Mouse (Mus musculus): Measurements from ENCODE around the gene Btbd9. TPM values are rescaled to one million over a fixed set of nuclear protein-coding genes. Genes with fewer than 3 reads are reported as not detected.

Btbd9 gene
- polyA plus RNA-seq, 1 experiment from 2014 or later, result 57.3 TPM

DNA sequence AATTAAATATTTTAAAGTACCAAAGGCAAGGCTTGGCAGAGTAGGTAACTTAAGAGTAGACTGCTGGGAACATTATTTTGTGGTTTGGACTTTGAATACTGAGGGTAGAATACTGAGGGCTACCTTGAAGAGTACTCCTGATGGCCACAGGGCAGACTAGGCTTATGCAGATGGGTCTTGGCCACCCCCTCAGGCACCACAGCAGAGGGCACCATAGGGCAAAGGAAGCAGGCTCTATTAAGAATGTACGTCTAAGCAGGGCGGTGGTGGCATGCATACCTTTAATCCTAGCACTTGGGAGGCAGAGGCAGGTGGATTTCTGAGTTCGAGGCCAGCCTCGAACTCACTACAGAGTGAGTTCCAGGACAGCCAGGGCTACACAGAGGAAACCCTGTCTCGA is 237.0 kb downstream of the Btbd9 start:
- no peak for ATAC-seq (ENCODE audit: borderline replicate concordance, extremely low read depth, low FRiP score, low TSS enrichment)
- no peak overlapping the region for H3K4me2 ChIP-seq
- no peak overlapping the region for H3K9ac ChIP-seq
- 83% methylated on average over 5 of the region's 5 CpGs for WGBS
- no peaks in the 10 kb centered on the region for H3K36me3 ChIP-seq
- no peaks in the 10 kb centered on the region for H3K9me3 ChIP-seq
- no peak overlapping the region for H3K27ac ChIP-seq
- no peaks in the 10 kb centered on the region for H3K27me3 ChIP-seq
- 0 out of 2 replicates have a peak, but pooled peaks cover 7% of the 10 kb centered on the region for H3K4me1 ChIP-seq
- no peak overlapping the region for H3K4me3 ChIP-seq

DNA sequence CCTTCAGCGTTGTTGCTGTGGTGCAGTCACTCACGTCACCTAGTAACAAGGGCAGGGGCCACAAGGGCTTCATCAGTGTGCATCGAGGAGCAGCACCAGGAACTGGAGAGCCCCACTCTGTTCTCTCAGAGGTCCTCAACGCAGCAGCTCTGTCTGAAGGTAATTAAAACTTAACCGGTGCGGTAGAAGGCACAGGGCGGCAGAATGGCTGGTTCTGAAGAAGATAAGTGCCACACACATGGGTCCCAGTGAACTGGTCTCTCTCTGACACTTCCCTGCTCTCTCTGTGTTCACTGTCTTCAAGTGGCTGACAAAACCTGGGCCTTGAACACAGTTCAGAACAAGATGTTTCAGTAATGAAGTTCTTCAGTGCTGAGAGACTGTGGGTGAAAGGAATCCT is 239.5 kb downstream of the Btbd9 start:
- no peak for ATAC-seq (ENCODE audit: borderline replicate concordance, extremely low read depth, low FRiP score, low TSS enrichment)
- WGBS, result 54% methylated on average over 7 of the region's 7 CpGs
- Histone ChIP-seq H3K4me2 (no peak overlapping the region), H3K9ac (no peak overlapping the region), H3K36me3 (no peaks in the 10 kb centered on the region), H3K4me1 (0 out of 2 replicates have a peak, but pooled peaks cover 7% of the 10 kb centered on the region), H3K9me3 (no peaks in the 10 kb centered on the region), H3K4me3 (no peak overlapping the region), H3K27ac (no peak overlapping the region), H3K27me3 (no peaks in the 10 kb centered on the region)

DNA sequence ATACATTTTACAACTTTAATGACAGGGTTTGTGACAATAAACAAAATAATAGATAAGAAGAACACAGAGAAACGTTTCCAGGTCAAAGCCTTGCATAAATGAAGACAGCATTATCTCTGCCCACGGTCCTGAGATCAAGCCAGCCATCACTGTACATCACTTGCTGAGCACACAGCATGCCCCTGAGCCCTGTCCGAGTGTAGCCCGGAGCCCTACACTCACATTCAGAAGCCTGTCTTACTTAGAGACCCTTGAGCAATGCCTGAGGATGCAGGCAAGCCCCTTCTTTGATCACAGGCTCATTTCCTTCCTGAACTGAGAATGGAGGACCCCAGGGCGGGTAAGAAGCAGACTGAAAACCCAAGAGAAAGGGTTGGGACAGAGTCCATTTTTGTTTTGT is 240.0 kb downstream of the Btbd9 start:
- 48% methylated on average over 5 of the region's 5 CpGs for WGBS
- H3K27me3 ChIP-seq, result no peaks in the 10 kb centered on the region
- H3K9ac ChIP-seq, result no peak overlapping the region
- no peak overlapping the region for H3K27ac ChIP-seq
- no peak for ATAC-seq (ENCODE audit: borderline replicate concordance, extremely low read depth, low FRiP score, low TSS enrichment)
- no peak overlapping the region for H3K4me2 ChIP-seq
- H3K36me3 ChIP-seq, result no peaks in the 10 kb centered on the region
- no peaks in the 10 kb centered on the region for H3K9me3 ChIP-seq
- H3K4me3 ChIP-seq, result no peak overlapping the region
- H3K4me1 ChIP-seq, result 0 out of 2 replicates have a peak, but pooled peaks cover 7% of the 10 kb centered on the region

DNA sequence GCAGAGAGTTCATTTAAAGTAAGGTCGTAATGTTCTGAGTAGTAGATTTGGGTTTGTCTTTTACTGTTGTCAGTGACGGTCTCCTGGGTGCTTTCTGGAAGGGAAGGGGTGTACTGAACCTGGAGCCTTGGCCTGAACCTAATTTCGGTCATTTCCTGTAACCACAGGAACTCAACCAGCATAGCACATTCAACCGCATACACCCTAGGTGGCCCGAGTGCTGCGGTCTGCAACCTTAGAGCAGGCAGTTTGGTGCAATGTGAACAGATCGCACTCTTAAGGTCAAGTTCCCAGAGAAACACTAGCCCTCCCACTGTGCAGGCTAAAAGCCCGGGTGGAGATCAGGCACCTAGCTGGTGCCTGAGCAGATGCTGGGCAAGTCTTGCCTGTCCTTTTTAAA is 240.5 kb downstream of the Btbd9 start:
- H3K27me3 ChIP-seq, result no peaks in the 10 kb centered on the region
- 46% methylated on average over 8 of the region's 8 CpGs for whole genome bisulfite sequencing

DNA sequence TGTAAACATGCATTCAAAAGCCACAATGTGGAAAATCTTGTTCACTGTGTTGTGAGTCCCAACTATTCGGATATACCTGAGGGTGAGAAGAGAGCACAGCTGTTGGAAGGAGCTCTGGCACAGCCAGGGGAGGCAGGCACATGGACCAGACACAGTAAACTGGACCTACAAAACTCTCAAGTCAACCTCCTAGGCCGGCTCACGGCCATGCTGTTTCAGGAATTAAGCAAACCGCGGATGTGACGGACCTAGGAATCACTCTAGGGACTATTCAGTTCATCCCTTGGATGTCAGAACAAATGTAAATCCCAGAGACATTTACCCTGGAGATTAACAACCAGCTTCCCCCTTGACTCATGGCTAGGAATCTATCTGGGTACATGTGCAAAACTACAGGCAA is 242.0 kb downstream of the Btbd9 start:
- no peak overlapping the region for H3K4me2 ChIP-seq
- H3K27me3 ChIP-seq, result no peaks in the 10 kb centered on the region
- no peak overlapping the region for H3K9ac ChIP-seq
- 89% methylated on average over 6 of the region's 6 CpGs for WGBS
- H3K27ac ChIP-seq, result no peak overlapping the region
- H3K9me3 ChIP-seq, result no peaks in the 10 kb centered on the region
- H3K4me1 ChIP-seq, result 0 out of 2 replicates have a peak, but pooled peaks cover 7% of the 10 kb centered on the region
- no peak overlapping the region for H3K4me3 ChIP-seq
- ATAC-seq (ENCODE audit: borderline replicate concordance, extremely low read depth, low FRiP score, low TSS enrichment), result no peak
- H3K36me3 ChIP-seq, result no peaks in the 10 kb centered on the region

More for the DNA sequence above, 240.5 kb downstream of the Btbd9 start:
- Histone ChIP-seq H3K9ac (no peak overlapping the region), H3K36me3 (no peaks in the 10 kb centered on the region), H3K27ac (no peak overlapping the region), H3K9me3 (no peaks in the 10 kb centered on the region), H3K4me2 (no peak overlapping the region), H3K4me3 (no peak overlapping the region), H3K4me1 (0 out of 2 replicates have a peak, but pooled peaks cover 7% of the 10 kb centered on the region)
- no peak for ATAC-seq (ENCODE audit: borderline replicate concordance, extremely low read depth, low FRiP score, low TSS enrichment)

DNA sequence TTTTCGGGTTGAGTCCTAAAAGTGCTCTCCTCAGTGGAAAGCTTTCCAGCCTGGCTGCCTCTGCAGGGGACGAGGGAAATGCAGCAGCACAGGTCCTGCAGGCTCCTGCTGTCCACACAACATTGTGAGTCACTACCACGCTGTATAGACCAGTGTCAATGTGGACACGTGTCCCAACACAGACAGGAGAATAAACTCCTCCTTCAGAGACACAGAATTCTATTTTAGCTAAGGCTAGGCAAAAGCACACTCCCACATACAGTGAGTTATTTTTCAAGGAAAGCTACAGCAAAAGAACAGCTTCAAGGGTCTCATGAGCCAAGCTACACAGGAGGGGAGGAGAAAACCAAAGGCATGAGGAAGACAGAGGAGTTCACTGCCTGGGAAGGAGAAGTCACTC is 243.2 kb downstream of the Btbd9 start:
- no peak overlapping the region for H3K9ac ChIP-seq
- H3K4me2 ChIP-seq, result no peak overlapping the region
- no peaks in the 10 kb centered on the region for H3K27me3 ChIP-seq
- no peaks in the 10 kb centered on the region for H3K9me3 ChIP-seq
- whole genome bisulfite sequencing, result 63% methylated on average over 4 of the region's 4 CpGs
- H3K4me3 ChIP-seq, result no peak overlapping the region
- no peak for ATAC-seq (ENCODE audit: borderline replicate concordance, extremely low read depth, low FRiP score, low TSS enrichment)
- H3K27ac ChIP-seq, result no peak overlapping the region
- 0 out of 2 replicates have a peak, but pooled peaks cover 7% of the 10 kb centered on the region for H3K4me1 ChIP-seq
- H3K36me3 ChIP-seq, result no peaks in the 10 kb centered on the region

DNA sequence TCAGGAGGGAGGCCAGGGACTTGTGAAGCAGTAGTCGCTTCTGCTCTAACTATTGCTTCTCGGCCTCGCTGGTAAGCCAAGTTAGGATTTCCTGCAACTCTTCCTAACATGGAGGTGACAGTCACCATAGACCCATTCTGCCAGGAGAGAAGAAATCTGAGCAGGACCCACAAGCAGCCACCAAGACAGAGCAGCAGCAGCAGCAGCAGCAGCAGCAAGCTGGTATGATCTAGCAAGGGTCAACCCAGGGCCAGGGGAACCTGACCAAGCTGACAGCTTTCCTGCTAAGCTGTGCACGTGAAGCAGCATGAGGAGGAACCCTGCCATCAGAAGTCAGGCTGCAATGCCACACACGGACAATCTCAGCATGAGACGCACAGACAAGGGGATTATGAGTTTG is 244.9 kb downstream of the Btbd9 start:
- no peaks in the 10 kb centered on the region for H3K36me3 ChIP-seq
- ATAC-seq (ENCODE audit: borderline replicate concordance, extremely low read depth, low FRiP score, low TSS enrichment), result no peak
- no peaks in the 10 kb centered on the region for H3K27me3 ChIP-seq
- H3K4me3 ChIP-seq, result no peak overlapping the region
- no peak overlapping the region for H3K9ac ChIP-seq
- H3K27ac ChIP-seq, result no peak overlapping the region
- 0 out of 2 replicates have a peak, but pooled peaks cover 7% of the 10 kb centered on the region for H3K4me1 ChIP-seq
- no peaks in the 10 kb centered on the region for H3K9me3 ChIP-seq
- H3K4me2 ChIP-seq, result no peak overlapping the region
- WGBS, result 73% methylated on average over 6 of the region's 6 CpGs

DNA sequence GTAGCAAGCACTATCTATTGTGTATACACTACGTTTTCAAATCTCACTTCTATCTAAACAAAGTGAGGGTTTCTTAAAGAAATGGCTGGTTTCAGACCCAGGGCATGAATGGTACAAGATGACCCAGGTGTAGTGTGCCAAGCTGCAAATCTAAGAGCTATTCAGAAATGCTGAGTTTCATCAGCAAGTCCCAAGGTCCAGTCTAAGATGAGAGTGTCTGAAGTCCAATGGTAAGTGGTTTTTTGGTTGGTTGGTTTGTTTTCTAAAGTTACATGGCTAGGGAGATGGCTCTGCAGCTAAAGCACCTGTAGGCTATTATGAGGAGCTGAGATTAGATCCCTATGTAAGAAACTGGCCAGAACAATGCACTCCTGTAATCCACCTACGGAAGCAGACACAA is 246.8 kb downstream of the Btbd9 start:
- H3K4me2 ChIP-seq, result no peak overlapping the region
- ATAC-seq (ENCODE audit: borderline replicate concordance, extremely low read depth, low FRiP score, low TSS enrichment), result no peak
- no peak overlapping the region for H3K9ac ChIP-seq
- no peaks in the 10 kb centered on the region for H3K36me3 ChIP-seq
- no peak overlapping the region for H3K27ac ChIP-seq
- H3K27me3 ChIP-seq, result no peaks in the 10 kb centered on the region
- H3K4me3 ChIP-seq, result no peak overlapping the region
- H3K4me1 ChIP-seq, result no peaks in the 10 kb centered on the region
- H3K9me3 ChIP-seq, result no peaks in the 10 kb centered on the region
- WGBS, result 58% methylated on average over 2 of the region's 2 CpGs

DNA sequence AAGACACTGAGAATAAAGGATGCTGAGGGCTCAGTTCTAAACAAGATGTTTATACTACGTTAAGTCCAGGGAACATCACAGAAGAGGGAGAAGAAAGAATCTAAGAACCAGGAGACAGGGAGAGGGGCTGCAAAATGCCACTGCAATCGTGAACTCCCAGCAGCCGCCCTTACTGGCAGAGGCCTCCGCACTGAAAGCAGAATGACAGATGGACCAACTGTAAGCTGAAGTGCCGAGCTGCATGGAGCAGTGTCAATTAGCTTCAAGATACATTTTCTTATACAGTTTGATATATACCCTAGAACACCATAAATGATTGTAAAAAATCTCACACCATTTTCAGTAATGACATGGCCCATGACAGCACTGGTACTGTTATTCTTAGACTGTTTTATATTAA is 247.4 kb downstream of the Btbd9 start:
- no peaks in the 10 kb centered on the region for H3K36me3 ChIP-seq
- no peak for ATAC-seq (ENCODE audit: borderline replicate concordance, extremely low read depth, low FRiP score, low TSS enrichment)

DNA sequence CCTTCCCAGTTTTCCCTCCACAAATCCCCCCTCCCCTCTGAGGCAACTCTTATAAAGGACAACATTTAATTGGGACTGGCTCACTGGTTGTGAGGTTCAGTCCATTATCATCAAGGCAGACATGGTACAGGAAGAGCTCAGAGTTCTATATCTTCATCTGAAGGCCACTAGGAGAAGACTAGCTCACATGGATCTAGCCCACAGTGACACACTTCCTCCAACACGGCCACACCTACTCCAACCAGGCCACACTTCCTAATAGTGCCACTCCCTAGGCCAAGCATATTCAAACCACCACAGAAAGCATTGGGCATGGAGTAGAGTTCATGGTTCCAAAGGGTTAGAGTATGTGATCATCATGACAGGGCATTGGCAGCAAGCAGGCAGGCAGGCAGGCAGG is 249.4 kb downstream of the Btbd9 start:
- WGBS, result 74% methylated on average over 1 of the region's 1 CpGs
- no peak overlapping the region for H3K9ac ChIP-seq
- H3K27me3 ChIP-seq, result no peaks in the 10 kb centered on the region
- no peak overlapping the region for H3K27ac ChIP-seq
- H3K4me1 ChIP-seq, result 0 out of 2 replicates have a peak, but pooled peaks cover 3% of the 10 kb centered on the region
- H3K9me3 ChIP-seq, result no peaks in the 10 kb centered on the region
- ATAC-seq (ENCODE audit: borderline replicate concordance, extremely low read depth, low FRiP score, low TSS enrichment), result no peak
- no peaks in the 10 kb centered on the region for H3K36me3 ChIP-seq
- H3K4me3 ChIP-seq, result no peak overlapping the region
- H3K4me2 ChIP-seq, result no peak overlapping the region

More for the DNA sequence above, 247.4 kb downstream of the Btbd9 start:
- Histone ChIP-seq H3K4me3 (no peak overlapping the region), H3K4me2 (no peak overlapping the region), H3K4me1 (0 out of 2 replicates have a peak, but pooled peaks cover 3% of the 10 kb centered on the region), H3K27ac (no peak overlapping the region), H3K9me3 (no peaks in the 10 kb centered on the region), H3K9ac (no peak overlapping the region), H3K27me3 (no peaks in the 10 kb centered on the region)
- 59% methylated on average over 5 of the region's 5 CpGs for WGBS

DNA sequence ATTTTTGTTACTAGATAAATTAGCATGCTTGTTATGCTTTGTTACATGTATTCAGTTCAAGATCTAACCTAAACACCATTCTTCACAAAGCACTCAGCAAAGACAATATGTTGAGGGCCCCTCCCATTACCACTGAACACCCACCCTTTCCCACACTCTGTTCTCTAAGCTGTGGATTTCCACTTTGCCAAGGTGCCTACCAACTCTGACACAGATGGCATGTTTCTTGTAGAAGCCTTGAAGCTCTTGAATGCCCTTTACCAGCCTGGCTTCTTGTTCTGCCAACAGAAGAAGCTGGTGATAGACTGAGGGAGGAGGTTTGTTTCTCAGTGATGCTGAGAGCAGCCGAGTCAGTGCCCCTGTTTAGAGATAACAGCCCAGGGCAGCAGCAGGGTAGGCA is 256.0 kb downstream of the Btbd9 start:
- H3K4me2 ChIP-seq, result no peak overlapping the region
- no peak overlapping the region for H3K4me3 ChIP-seq
- WGBS, result 38% methylated on average over 1 of the region's 1 CpGs
- H3K9me3 ChIP-seq, result no peaks in the 10 kb centered on the region
- H3K9ac ChIP-seq, result no peak overlapping the region
- 0 out of 2 replicates have a peak, but pooled peaks cover 3% of the 10 kb centered on the region for H3K4me1 ChIP-seq
- no peak for ATAC-seq (ENCODE audit: borderline replicate concordance, extremely low read depth, low FRiP score, low TSS enrichment)
- no peaks in the 10 kb centered on the region for H3K27me3 ChIP-seq
- H3K36me3 ChIP-seq, result no peaks in the 10 kb centered on the region
- no peak overlapping the region for H3K27ac ChIP-seq

DNA sequence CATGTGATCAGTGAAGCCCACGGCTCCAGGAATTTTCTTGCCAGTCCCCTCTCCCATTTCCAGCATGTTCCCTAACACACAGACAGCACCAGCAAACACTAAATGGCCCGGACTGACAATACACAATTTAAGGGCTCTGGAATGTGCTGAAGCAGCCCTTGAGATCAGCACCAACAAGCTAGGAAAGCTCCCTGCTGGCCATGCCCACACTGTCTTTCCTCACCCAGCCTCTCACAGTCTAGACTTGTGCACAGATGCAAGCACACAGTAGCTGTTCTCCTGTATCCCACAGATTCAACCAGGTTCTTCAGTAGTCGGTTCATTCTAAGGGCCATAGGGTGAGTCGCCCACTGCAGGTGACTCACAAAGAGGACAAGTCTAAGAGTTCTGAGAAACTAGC is 263.6 kb downstream of the Btbd9 start:
- H3K4me3 ChIP-seq, result no peak overlapping the region
- H3K4me2 ChIP-seq, result no peak overlapping the region
- WGBS, result 54% methylated on average over 4 of the region's 4 CpGs
- ATAC-seq (ENCODE audit: borderline replicate concordance, extremely low read depth, low FRiP score, low TSS enrichment), result no peak
- H3K9me3 ChIP-seq, result no peaks in the 10 kb centered on the region
- H3K4me1 ChIP-seq, result no peaks in the 10 kb centered on the region
- H3K9ac ChIP-seq, result no peak overlapping the region
- H3K27me3 ChIP-seq, result no peaks in the 10 kb centered on the region
- no peaks in the 10 kb centered on the region for H3K36me3 ChIP-seq
- no peak overlapping the region for H3K27ac ChIP-seq

DNA sequence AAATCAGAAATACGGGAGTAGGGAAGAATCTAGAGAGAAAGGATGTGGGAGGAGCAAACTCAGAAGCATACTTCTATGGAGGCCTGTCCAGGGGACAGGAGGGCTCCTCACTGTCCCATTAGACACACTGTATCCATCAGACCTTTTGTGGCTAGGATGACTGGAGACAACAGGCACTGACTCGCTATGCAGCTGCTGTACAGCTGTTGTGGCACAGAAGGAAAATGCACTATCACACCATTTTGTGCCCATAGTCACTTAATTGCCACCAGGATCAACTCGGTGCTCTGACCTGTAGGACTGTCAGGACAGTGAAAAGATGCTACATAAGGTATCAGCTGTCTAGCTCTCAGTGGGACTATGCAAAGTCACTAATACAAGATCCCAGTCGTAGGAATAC is 266.7 kb downstream of the Btbd9 start:
- H3K27me3 ChIP-seq, result no peaks in the 10 kb centered on the region
- H3K9me3 ChIP-seq, result no peaks in the 10 kb centered on the region
- no peak overlapping the region for H3K4me2 ChIP-seq
- H3K36me3 ChIP-seq, result no peaks in the 10 kb centered on the region
- H3K4me3 ChIP-seq, result no peak overlapping the region
- no peak overlapping the region for H3K9ac ChIP-seq
- ATAC-seq (ENCODE audit: borderline replicate concordance, extremely low read depth, low FRiP score, low TSS enrichment), result no peak
- no peak overlapping the region for H3K27ac ChIP-seq
- H3K4me1 ChIP-seq, result no peaks in the 10 kb centered on the region
- WGBS, result 67% methylated on average over 4 of the region's 4 CpGs
